Mouse (Mus musculus) 416B (cell line): Measurements from ENCODE around the gene Gm13279.
"Not testable (repeated sequence)": the region's sequence is repeated elsewhere in the genome, so short reads cannot be mapped to it uniquely, and the experiment has no call there.

Source experiments
- DNase-seq: peaks from one replicate; pipeline ENCODE4 v3.0.0; 2011; ENCODE audit warnings: low read depth

Gm13279 gene

GRCm38 (mm10) chr4:88797097-88797496 is at the start of gene Gm13279:
Gm13279 (plus strand) TSS chr4:88797397.
- not testable (repeated sequence) for DNase-seq

GRCm38 (mm10) chr4:88749926-88750325 is 47.3 kb upstream of the Gm13279 start:
- no peak for DNase-seq

GRCm38 (mm10) chr4:88754818-88755340 is 42.3 kb upstream of the Gm13279 start, which contains the start of gene Gm13271:
Gm13271 (plus strand) TSS chr4:88754868.
- DNase-seq: not testable (repeated sequence)

- DNase-seq: peak; percentile 55
Observed at GRCm38 (mm10) chr4:88756581-88757513, 40.4 kb upstream of the Gm13279 start.

- peak; percentile 89 for DNase-seq
Observed at GRCm38 (mm10) chr4:88757628-88758031, 39.6 kb upstream of the Gm13279 start.

- DNase-seq: not testable (repeated sequence)
Observed at GRCm38 (mm10) chr4:88758751-88759150, 38.4 kb upstream of the Gm13279 start.

- peak; percentile 67 for DNase-seq
Observed at GRCm38 (mm10) chr4:88759610-88760268, 37.5 kb upstream of the Gm13279 start, which contains the start of gene Gm13283. Gm13283 (plus strand) TSS chr4:88760119.

- peak; percentile 88 for DNase-seq
Observed at GRCm38 (mm10) chr4:88760431-88760830, 36.8 kb upstream of the Gm13279 start.

- not testable (repeated sequence) for DNase-seq
Observed at GRCm38 (mm10) chr4:88761776-88762175, 35.4 kb upstream of the Gm13279 start.

- not testable (repeated sequence) for DNase-seq
Observed at GRCm38 (mm10) chr4:88762341-88762740, 34.9 kb upstream of the Gm13279 start.

GRCm38 (mm10) chr4:88763384-88764018 is 33.7 kb upstream of the Gm13279 start:
- peak; percentile 88 for DNase-seq

GRCm38 (mm10) chr4:88773534-88773933 is 23.7 kb upstream of the Gm13279 start, which contains the start of gene Gm13290:
Gm13290 (plus strand) TSS chr4:88773834.
- DNase-seq: not testable (repeated sequence)

GRCm38 (mm10) chr4:88776622-88777021 is 20.6 kb upstream of the Gm13279 start, which contains the start of gene Gm13289:
Gm13289 (plus strand) TSS chr4:88776922.
- not testable (repeated sequence) for DNase-seq

GRCm38 (mm10) chr4:88779550-88779949 is 17.6 kb upstream of the Gm13279 start, which contains the start of gene Gm13272:
Gm13272 (plus strand) TSS chr4:88779850.
- DNase-seq: not testable (repeated sequence)

GRCm38 (mm10) chr4:88780320-88780719 is 16.9 kb upstream of the Gm13279 start:
- DNase-seq: not testable (repeated sequence)

GRCm38 (mm10) chr4:88781831-88782230 is 15.4 kb upstream of the Gm13279 start, which contains the start of gene Ifnz:
Ifnz (plus strand) TSS chr4:88782131.
- DNase-seq: not testable (repeated sequence)

- DNase-seq: not testable (repeated sequence)
Observed at GRCm38 (mm10) chr4:88782335-88782734, 14.9 kb upstream of the Gm13279 start.

- not testable (repeated sequence) for DNase-seq
Observed at GRCm38 (mm10) chr4:88785409-88785808, 11.8 kb upstream of the Gm13279 start, which contains the start of gene Gm13276. Gm13276 (plus strand) TSS chr4:88785709.

- not testable (repeated sequence) for DNase-seq
Observed at GRCm38 (mm10) chr4:88788402-88788801, 8.8 kb upstream of the Gm13279 start, which contains the start of gene Gm13277. Gm13277 (plus strand) TSS chr4:88788632.

- DNase-seq: not testable (repeated sequence)
Observed at GRCm38 (mm10) chr4:88791250-88791649, 5.9 kb upstream of the Gm13279 start, which contains the start of gene Gm13278. Gm13278 (plus strand) TSS chr4:88791550.
